Mouse (Mus musculus) inflammation-experienced regulatory T-cells (primary cell): Measurements from ENCODE around the gene Gm21852. TPM values are rescaled to one million over a fixed set of nuclear protein-coding genes. Genes with fewer than 3 reads are reported as not detected.

Experiments
- polyA plus RNA-seq, 2 experiments: library from polyadenylated mRNA; unstranded; fragments of 100-300 nt; shearing (Covaris generic); gene quantifications; one replicate each; pipeline ENCODE4 v1.2.1; 2017

Gm21852 gene
- not detected for polyA plus RNA-seq

DNA sequence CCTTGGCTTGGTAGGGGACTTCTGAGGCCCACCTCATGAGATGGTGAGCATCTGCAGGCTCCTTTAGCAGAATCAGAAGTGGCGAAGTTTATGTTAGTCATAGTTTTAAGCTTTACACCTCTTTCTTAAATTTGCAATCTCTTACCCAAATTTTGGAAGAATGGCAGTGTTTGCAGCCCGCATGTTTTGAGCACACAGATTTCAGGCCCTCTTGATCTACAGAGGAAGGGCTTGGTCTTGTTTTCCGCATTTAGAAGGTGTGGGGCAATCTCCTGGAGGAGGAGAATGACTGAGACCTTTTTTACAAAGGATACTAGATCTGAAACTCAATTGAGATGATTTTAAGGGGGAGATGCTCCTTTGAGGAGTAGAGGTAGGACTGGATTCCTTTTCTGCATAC, at the start of gene Gm21852:
Gm21852 (minus strand) TSS at position 101 of the 400 bp plus-strand sequence.

Other genes starting within 250 kb of the Gm21852 start
- not detected for gene Gm21797, start 123.8 kb upstream of the Gm21852 start, polyA plus RNA-seq
- under 1 TPM in 1 of 2 experiments, not detected in 1; 0.25 TPM for gene Gm20795, start 152.9 kb upstream of the Gm21852 start, polyA plus RNA-seq